Mouse (Mus musculus) gonadal fat pad, adult 2 months (tissue): ENCODE data around the gene Galnt10. TPM values are rescaled to one million over a fixed set of nuclear protein-coding genes. Genes with fewer than 3 reads are reported as not detected.

Experiments
- DNase-seq: peaks from one replicate; pipeline ENCODE4 v3.0.0-alpha.2; 2012; ENCODE audit warnings: low read depth
- polyA plus RNA-seq: library from polyadenylated mRNA; depleted of rRNA; stranded (reverse); fragments of >200 nt; gene quantifications from 2 replicates; pipeline ENCODE4 v1.2.3, GENCODE M21; 2012; rRNA removed

The Galnt10 gene
- 31.9 and 32.3 TPM in 2 replicates for polyA plus RNA-seq

GRCm38 (mm10) chr11:57645018-57645559 is at the start of gene Galnt10:
TSS of gene Galnt10 (plus strand) at chr11:57645442.
- DNase-seq = no peak

DNA sequence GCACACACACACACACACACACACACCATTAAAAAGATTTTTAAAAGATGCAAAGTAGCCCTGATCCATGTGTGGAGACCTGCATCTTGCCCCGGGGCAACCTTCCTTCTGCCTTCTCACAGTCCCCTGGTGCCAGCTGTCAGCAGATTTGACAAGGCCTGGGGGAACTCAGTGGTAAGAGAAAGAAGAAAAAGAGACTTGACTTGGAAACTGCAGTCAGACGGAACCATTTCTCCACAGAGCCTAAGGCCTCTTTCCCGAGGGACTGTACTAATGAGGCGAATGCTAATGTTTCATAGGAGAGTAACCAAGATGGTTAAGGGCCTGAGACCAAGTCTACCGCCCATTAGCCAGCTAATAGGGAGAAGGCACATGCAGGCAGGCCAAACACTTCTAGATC is 49.3 kb upstream of the Galnt10 start:
- no peak for DNase-seq

DNA sequence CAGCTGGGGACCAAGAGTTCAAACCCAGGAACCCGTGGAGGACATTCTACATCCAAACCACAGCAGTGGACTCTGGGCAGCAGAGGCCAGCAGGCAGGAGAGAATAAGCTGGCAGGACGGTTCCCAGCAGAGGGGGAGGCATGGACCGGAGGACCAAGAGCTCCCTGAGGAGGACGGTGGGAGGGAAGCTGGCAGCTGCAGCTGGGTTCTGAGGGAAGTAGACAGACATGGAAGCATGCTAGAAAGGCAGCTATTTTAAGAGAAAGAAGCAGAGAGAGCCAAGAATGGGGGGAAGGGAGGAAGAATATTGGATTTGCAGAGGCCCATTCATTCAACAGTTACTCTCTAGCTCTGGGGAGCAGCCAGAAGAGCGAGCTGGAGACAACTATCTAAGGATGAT is 47.1 kb upstream of the Galnt10 start:
- DNase-seq = no peak

- no peak for DNase-seq
Measured at GRCm38 (mm10) chr11:57599304-57599703, 45.9 kb upstream of the Galnt10 start.

- DNase-seq = no peak
Measured at GRCm38 (mm10) chr11:57600113-57600512, 45.1 kb upstream of the Galnt10 start.

DNA sequence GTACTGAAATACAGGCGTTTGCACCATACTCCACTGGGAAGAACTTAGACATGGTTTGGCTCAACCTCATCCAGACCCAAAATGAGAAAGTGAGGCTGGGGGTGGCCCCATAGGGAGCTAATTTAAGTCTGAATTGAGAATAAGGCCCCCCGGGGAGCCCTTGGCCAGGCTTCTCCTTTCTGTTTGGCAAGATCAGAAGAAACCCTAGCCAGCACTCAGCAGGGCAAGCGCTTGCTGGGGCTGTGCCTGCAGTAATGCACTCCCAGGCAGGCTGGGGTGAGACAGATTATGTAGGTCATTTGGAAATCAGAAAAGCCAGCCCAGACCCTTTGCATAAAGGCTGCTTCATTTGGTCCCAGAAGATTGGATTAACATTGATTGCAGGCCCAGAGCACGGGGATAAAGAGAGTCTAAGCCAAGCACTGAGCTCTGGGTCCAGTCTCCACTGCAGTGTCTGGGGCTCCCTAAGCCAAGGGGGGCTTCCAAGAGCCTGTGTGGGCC is 44.6 kb upstream of the Galnt10 start:
- no peak for DNase-seq

- no peak for DNase-seq
Measured at GRCm38 (mm10) chr11:57601806-57602455, 43.3 kb upstream of the Galnt10 start.

GRCm38 (mm10) chr11:57605086-57605485 is 40.2 kb upstream of the Galnt10 start:
- no peak for DNase-seq

GRCm38 (mm10) chr11:57605660-57606059 is 39.6 kb upstream of the Galnt10 start:
- no peak for DNase-seq

DNA sequence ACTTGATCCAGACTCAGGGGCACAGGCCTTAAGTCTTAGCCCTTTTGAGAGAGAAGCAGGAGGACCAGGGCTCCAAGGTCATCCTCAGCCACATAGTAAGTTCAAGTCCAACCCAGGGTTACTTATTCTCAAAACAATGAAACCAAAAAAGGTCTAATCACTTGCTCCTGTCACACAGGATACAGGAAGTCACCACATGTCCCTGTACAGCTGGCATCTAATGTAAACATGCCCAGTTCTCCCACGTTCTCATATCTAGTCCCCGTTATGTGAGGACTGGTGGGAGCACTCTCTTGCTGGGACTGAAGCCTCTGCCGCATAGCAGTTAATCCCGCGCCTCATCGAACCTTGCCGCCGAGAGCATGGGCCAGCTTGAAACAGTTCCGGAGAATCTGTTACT is 30.7 kb upstream of the Galnt10 start:
- no peak for DNase-seq

DNA sequence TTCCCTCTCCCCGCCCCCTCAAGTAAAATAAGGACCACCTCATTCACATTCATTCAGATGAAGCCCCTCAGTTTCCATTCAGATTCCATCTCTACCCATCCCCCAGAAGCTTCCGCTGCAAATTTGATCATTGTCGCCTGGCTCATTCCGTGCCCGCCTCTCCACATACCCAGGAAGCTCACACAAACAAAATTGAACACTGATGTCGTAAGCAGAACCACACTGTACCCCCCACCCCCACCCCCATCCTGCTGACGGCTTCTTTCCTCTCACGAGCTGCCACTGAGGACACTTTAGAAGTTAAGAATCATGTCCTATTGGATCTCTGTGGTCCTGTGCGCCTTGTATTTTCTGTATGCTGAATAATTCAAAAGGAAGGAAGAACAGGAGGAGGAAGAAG is 30.0 kb upstream of the Galnt10 start:
- no peak for DNase-seq

DNA sequence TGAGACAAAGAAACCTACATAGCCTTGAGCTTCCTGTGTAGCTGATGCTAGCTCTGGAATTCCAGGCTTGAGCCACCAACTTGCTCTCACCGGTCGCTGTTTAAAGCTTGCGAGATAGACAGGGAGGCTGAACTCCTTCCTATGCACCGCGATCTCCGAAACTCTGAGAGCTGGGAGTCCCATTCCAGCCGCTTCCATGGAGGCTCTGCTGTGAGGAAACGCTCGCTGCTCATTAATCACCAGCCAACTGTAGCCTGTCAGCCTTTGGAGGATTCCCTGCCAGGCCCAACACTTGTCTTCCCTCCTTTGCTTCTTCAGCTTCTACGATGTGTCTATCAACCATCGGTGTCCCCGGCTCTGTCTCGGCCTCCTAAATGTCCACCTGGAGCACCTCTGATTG is 29.4 kb upstream of the Galnt10 start:
- no peak for DNase-seq

- no peak for DNase-seq
Measured at GRCm38 (mm10) chr11:57617526-57618264, 27.5 kb upstream of the Galnt10 start.

DNA sequence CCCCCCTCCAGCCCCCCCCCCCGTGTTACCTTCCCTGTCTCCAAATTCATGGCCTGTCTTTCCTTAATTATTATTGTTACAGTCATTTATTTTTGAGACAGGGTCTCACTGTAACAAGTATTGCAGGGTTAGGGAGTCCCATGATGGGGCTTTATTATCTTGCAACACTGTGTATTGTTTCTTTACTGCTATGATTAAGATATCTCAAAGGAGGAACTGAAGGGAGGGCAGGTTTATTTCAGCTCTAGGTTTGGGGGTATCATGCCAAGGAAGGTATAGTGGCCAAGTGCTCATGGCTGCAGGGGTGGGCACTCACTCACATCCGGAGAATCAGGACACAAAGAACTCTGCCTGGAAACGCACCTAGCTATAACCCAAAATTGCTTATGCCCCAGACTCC is 23.8 kb upstream of the Galnt10 start:
- no peak for DNase-seq

DNA sequence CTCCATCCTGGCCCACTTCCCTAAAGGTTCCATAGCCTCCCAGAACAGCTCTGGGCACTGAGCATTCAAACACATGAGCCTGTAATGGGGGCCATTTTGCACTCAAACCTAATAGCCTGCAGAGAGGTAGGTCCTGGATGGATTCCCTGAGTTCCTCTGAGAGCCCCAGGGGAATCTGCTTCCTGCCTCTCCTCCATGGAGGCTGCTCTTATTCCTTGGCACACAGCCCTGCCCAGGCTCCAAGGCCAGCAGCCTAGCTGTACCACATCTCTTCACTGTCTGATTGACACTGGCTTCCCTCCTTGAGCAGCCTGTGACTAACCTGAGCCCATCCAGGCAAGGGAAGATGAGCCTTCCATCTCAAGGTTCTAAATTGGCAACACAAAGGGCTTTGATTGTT is 23.4 kb upstream of the Galnt10 start:
- no peak for DNase-seq

GRCm38 (mm10) chr11:57624490-57624893 is 20.8 kb upstream of the Galnt10 start:
- no peak for DNase-seq

- DNase-seq = no peak
Measured at GRCm38 (mm10) chr11:57625465-57625864, 19.8 kb upstream of the Galnt10 start.

DNA sequence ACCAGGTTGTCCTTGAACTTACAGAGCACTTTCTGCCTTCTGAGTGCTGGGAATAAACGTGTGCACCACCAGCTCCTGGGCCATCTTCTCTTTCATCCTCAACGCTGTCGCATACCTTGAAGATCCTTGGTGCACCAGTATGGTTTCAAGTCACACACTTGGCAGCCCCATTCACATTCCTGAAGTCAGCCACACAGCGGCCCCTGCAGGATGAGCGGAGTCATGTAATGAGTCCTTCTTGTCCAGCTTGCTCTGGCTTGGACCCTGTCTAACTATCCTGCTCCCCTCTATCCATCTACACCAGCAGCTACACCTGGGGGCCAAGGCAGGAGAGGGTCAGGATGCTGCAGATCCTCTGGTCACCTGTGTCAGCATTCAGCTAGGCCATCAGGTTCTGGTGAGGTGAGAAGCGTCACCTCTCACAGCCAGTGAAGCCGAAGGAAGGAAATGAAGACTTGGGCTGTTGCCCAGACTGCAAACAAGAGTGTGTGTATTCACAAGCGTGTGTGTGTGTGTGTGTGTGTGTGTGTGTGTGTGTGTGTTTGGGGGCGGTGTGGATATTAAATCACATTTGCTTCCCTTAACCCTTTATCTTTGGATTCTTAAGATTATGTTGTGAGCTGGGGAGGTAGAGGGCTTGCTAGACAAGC is 18.0 kb upstream of the Galnt10 start:
- no peak for DNase-seq

- no peak for DNase-seq
Measured at GRCm38 (mm10) chr11:57631805-57632485, 13.3 kb upstream of the Galnt10 start.

DNA sequence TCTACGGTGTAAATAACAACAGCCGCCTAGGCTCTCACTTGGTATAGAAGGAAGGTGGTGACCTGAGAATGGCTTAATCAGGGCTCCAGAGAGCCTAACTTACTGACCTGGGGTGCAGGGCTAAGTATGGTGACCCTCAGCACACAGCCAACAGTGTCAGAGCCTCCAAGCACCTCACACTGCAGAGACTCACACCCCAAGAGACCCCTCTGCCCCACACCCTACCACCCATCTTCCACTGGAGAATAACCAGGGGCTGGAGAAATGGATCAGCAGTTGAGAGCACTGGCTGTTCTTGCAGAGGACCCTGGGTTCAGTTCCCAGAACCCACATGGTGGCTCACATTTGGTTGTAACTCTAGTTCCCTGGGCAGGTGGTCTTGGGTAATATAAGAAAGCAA is 12.2 kb upstream of the Galnt10 start:
- DNase-seq = no peak

- DNase-seq = no peak
Measured at GRCm38 (mm10) chr11:57633975-57634585, 11.2 kb upstream of the Galnt10 start.
